19 mouse cellular contexts compared by ENCODE assay signal in the genomic region with DNA sequence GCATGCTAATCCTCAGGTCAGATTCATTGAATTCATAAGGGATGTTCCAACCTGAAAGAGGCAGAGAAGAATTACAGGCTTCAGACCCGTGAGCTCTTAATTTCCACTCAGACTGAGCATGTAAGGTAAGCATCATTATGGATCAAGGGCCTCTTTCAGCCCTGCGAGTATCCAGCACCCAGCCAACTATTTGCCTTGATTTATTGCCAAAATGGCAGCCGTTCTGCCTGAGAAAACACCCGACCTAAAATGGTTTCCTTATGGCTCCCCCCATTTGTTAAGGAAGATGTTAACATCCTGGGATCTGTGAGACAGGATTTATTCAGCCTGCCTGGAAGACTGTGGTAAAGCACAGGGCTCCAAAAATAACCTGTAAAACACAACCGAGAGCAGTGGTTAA. TPM values are rescaled to one million over a fixed set of nuclear protein-coding genes. Genes with fewer than 3 reads are reported as not detected.
A peak's percentile ranks its signal among the peaks of the same experiment; 100 is the strongest.
DNase-seq lines count a peak whose midpoint lies in the region; ATAC-seq and TF ChIP-seq lines count a peak whose summit lies in the region.
"Had no signal": no experiment of that assay in that cellular context is flagged by ENCODE, and none has a peak within 500 bp of the region (broad histone marks: within the 10 kb centered on the region; RNA-seq: fewer than 3 reads in every experiment).

No protein-coding gene starts in this region.

- H3K36me3 ChIP-seq in embryonic facial prominence, embryonic 14.5 days (ENCODE audit: control insufficient read depth, insufficient read depth, low read length), result no peaks in the 10 kb centered on the region
- H3K36me3 ChIP-seq in embryonic facial prominence, embryonic 10.5 days (replicated peaks), result no peaks in the 10 kb centered on the region
- no peaks in the 10 kb centered on the region for H3K36me3 ChIP-seq in stomach, postnatal 0 days (ENCODE audit: control insufficient read depth, insufficient read depth, low read length)
- H3K36me3 ChIP-seq: embryonic facial prominence, embryonic 13.5 days; G1E had no signal

- intact Hi-C loops in heart, postnatal 36 days (cut with DNase I), result no loop called here

- H3K27ac ChIP-seq in embryonic facial prominence, embryonic 14.5 days (replicated peaks; ENCODE audit: low read depth, low read length), result no peak overlapping the region
- no peak overlapping the region for H3K27ac ChIP-seq in embryonic facial prominence, embryonic 10.5 days (replicated peaks)
- 0 out of 2 replicates have a peak overlapping the region, but pooled peaks have one; percentile 20 for H3K27ac ChIP-seq in stomach, postnatal 0 days (replicated peaks)
- H3K27ac ChIP-seq: embryonic facial prominence, embryonic 13.5 days; forebrain, embryonic 13.5 days had no signal

- 57% methylated on average over 5 of the region's 5 CpGs for WGBS in embryonic facial prominence, embryonic 14.5 days
- 87% methylated on average over 5 of the region's 5 CpGs for WGBS in embryonic facial prominence, embryonic 10.5 days
- 54% methylated on average over 5 of the region's 5 CpGs for WGBS in stomach, postnatal 0 days

- H3K27me3 ChIP-seq in embryonic facial prominence, embryonic 14.5 days (replicated peaks; ENCODE audit: control insufficient read depth, insufficient read depth, low read length), result no peaks in the 10 kb centered on the region
- H3K27me3 ChIP-seq in embryonic facial prominence, embryonic 10.5 days (replicated peaks; ENCODE audit: low read depth, poor library complexity, severe bottlenecking), result no peaks in the 10 kb centered on the region
- no peaks in the 10 kb centered on the region for H3K27me3 ChIP-seq in stomach, postnatal 0 days (ENCODE audit: control insufficient read depth, insufficient read depth, low read length)
- H3K27me3 ChIP-seq: CH12.LX; embryonic facial prominence, embryonic 13.5 days; forebrain, embryonic 13.5 days had no signal

- no peaks in the 10 kb centered on the region for H3K4me1 ChIP-seq in embryonic facial prominence, embryonic 14.5 days (ENCODE audit: control insufficient read depth, insufficient read depth, low read length)
- no peaks in the 10 kb centered on the region for H3K4me1 ChIP-seq in embryonic facial prominence, embryonic 10.5 days
- H3K4me1 ChIP-seq in stomach, postnatal 0 days (replicated peaks; ENCODE audit: control insufficient read depth, insufficient read depth), result no peaks in the 10 kb centered on the region
- H3K4me1 ChIP-seq: embryonic facial prominence, embryonic 13.5 days; forebrain, embryonic 13.5 days had no signal

- ATAC-seq in embryonic facial prominence, embryonic 14.5 days (ENCODE audit: low read depth), result no peak
- no peak for ATAC-seq in stomach, postnatal 0 days (ENCODE audit: low FRiP score, low TSS enrichment)
- no peak for ATAC-seq in megakaryocyte, adult 5-6 weeks (ENCODE audit: poor library complexity, severe bottlenecking)
- ATAC-seq: CD4-positive, CD25-positive, alpha-beta regulatory T cell, adult 4 months; forebrain, embryonic 13.5 days; forebrain, embryonic 16.5 days had no signal

- no peak overlapping the region for H3K4me2 ChIP-seq in embryonic facial prominence, embryonic 14.5 days (ENCODE audit: low read depth, low read length)
- H3K4me2 ChIP-seq in stomach, postnatal 0 days (replicated peaks; ENCODE audit: low read depth), result no peak overlapping the region
- H3K4me2 ChIP-seq: embryonic facial prominence, embryonic 13.5 days; forebrain, embryonic 13.5 days had no signal

- no peak for TF ChIP-seq EP300 in stomach, postnatal 0 days (optimal IDR thresholded peaks at IDR 0.05)

- no peaks in the 10 kb centered on the region for H3K9me3 ChIP-seq in embryonic facial prominence, embryonic 14.5 days (ENCODE audit: control insufficient read depth, low read length)
- no peaks in the 10 kb centered on the region for H3K9me3 ChIP-seq in embryonic facial prominence, embryonic 10.5 days
- no peaks in the 10 kb centered on the region for H3K9me3 ChIP-seq in stomach, postnatal 0 days (ENCODE audit: control insufficient read depth, low read length)
- H3K9me3 ChIP-seq: embryonic facial prominence, embryonic 13.5 days; forebrain, embryonic 13.5 days; G1E had no signal

- no peak overlapping the region for H3K4me3 ChIP-seq in embryonic facial prominence, embryonic 14.5 days (ENCODE audit: low read depth, low read length)
- no peak overlapping the region for H3K4me3 ChIP-seq in embryonic facial prominence, embryonic 10.5 days
- H3K4me3 ChIP-seq in stomach, postnatal 0 days (ENCODE audit: low read depth, low read length), result no peak overlapping the region
- H3K4me3 ChIP-seq: embryonic facial prominence, embryonic 13.5 days; forebrain, embryonic 13.5 days had no signal

- peak; percentile 57 to 62 for DNase-seq in cerebellum, postnatal 10 days
- DNase-seq in cerebellum, adult 8-10 months, result no peak
- peak; percentile 2 for DNase-seq in embryonic facial prominence, embryonic 14.5 days (ENCODE audit: low spot score)
- no peak for DNase-seq in embryonic facial prominence, embryonic 10.5 days (ENCODE audit: low spot score)
- peak; percentile 43 for DNase-seq in heart, adult 11 months
- DNase-seq in heart, postnatal 36 days, result no peak
- DNase-seq in stomach, postnatal 0 days (ENCODE audit: low spot score), result no peak
- DNase-seq: adrenal gland, adult 2 months; adrenal gland, postnatal 10 days; adrenal gland, postnatal 25 days; B cell, adult 2 months; cerebellum, adult 18-20 months had no signal

- no peak for TF ChIP-seq CTCF in stomach, postnatal 0 days (IDR thresholded peaks at IDR 0.05; ENCODE audit: low read depth)

- no peak overlapping the region for H3K9ac ChIP-seq in embryonic facial prominence, embryonic 14.5 days (ENCODE audit: low read depth, low read length)
- no peak overlapping the region for H3K9ac ChIP-seq in stomach, postnatal 0 days (ENCODE audit: low read length)
- H3K9ac ChIP-seq: embryonic facial prominence, embryonic 13.5 days; forebrain, embryonic 13.5 days had no signal

RNA-seq across cellular contexts. Expression of gene Dcun1d3, which starts 40.9 kb away (rescaled TPM):
- 7.5 and 7.9 TPM in 2 replicates for polyA plus RNA-seq in embryonic facial prominence, embryonic 14.5 days (2014; fragmentation: Nextera tagmentation; extraction: Ambion mirVana)
- polyA plus RNA-seq in embryonic facial prominence, embryonic 10.5 days (2016; fragmentation: Nextera tagmentation; extraction: Ambion mirVana), result 12.3 and 14.1 TPM in 2 replicates
- total RNA-seq in heart, postnatal 36 days (2021), result 10 to 100 TPM in 1 of 2 experiments, 1 to 10 TPM in 1; 9.2 to 14.5 TPM
- 11.5 and 12.1 TPM in 2 replicates for polyA plus RNA-seq in stomach, postnatal 0 days (2015; fragmentation: Nextera tagmentation; extraction: Ambion mirVana)
- total RNA-seq in megakaryocyte, adult 5-6 weeks (2015), result 5.1 and 9.5 TPM in 2 replicates
- 8.7 and 10.9 TPM in 2 replicates for total RNA-seq in megakaryocyte, adult 5-6 weeks (2017)

RNA-seq across cellular contexts. Expression of gene Lyrm1, which starts 41.4 kb away (rescaled TPM):
- 9.9 and 10.6 TPM in 2 replicates for polyA plus RNA-seq in embryonic facial prominence, embryonic 14.5 days (2014; fragmentation: Nextera tagmentation; extraction: Ambion mirVana)
- 8.0 and 8.6 TPM in 2 replicates for polyA plus RNA-seq in embryonic facial prominence, embryonic 10.5 days (2016; fragmentation: Nextera tagmentation; extraction: Ambion mirVana)
- total RNA-seq in heart, postnatal 36 days (2021), result 1 to 10 TPM; 7.9 to 9.0 TPM
- polyA plus RNA-seq in stomach, postnatal 0 days (2015; fragmentation: Nextera tagmentation; extraction: Ambion mirVana), result 10.7 and 11.2 TPM in 2 replicates
- total RNA-seq in megakaryocyte, adult 5-6 weeks (2015), result 7.9 and 11.0 TPM in 2 replicates
- total RNA-seq in megakaryocyte, adult 5-6 weeks (2017), result 10.9 and 11.0 TPM in 2 replicates

Comparison
In these comparisons a context has a peak if more than half of its experiments do, and no peak if none do; other contexts are left out.
1. DNase-seq: peak in cerebellum, postnatal 10 days (2 of 2), embryonic facial prominence, embryonic 14.5 days (single experiment) and heart, adult 11 months (single experiment); none in cerebellum, adult 8-10 months (single experiment), embryonic facial prominence, embryonic 10.5 days (single experiment), heart, postnatal 36 days (0 of 2) and stomach, postnatal 0 days (single experiment).